Mouse (Mus musculus): ENCODE measurements at regions not wholly inside any gene's neighbourhood (a gene's known extent, or its start where the extent isn't known, plus 50 kb on each side); places are given as distances from the start of the nearest gene placed in this dataset.
A peak's percentile ranks its signal among the peaks of the same experiment; 100 is the strongest.

DNA sequence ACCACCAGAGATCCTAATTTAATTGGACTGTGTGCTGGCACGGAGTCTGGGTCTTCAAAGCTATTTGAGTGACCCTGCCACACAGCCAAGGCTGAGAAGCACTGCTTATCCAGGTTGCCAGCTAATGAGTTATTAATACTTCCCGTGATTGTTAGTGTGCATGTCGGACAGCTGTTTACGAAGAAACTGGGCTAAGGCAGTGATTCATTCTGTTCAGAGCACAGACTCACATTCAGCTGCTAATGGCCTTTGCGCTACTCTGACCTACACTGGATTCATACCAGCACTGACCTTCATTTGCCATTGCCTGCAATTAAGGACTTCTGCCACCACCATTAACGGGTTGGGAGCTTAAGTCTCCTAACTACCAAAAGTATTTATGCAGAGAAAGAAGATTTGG is 156.7 kb upstream of the Dppa4 start:
- DNase-seq (ENCODE audit: low read depth, low spot score) = peak; percentile 27

DNA sequence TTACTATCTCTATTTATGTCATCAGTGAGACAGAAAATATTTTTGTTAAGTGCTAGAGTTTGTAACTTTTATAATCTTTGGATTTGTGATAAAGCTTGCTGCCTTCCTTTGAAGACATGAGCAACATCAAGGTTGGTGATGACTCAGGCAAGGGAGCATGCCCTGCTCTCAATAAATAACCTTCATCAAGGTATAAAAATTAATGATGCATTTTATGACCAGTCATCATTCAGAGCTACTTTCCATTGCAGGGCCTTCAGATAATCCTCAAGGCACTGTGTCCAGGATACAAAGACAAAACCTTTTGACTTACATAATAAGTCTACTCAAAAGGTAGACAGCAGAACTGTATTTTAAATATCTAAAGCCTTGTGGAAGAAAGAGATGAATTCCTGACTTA is 156.2 kb upstream of the Dppa4 start:
- DNase-seq (ENCODE audit: low read depth, low spot score) = no peak

DNA sequence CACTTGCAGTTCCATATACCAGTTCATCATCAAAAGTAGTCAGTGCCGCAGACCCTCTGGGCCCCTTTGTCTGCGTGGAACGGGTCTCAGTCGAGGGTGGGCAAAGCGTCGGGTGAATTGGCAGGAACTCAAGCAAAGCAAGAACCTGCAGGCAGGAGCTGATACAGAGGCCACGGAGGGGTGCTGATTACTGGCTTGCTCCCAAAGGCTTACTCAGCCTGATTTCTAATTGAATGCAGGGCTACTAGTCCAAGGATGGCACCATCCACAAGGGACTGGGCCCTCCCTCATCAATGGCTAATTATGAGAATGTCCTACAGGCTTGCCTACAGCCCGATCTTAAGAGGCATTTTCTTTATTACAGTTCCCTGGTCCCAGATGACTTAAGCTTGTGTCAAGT is 128.2 kb upstream of the Dppa4 start:
- peak; percentile 6 for DNase-seq (ENCODE audit: low read depth, low spot score)

DNA sequence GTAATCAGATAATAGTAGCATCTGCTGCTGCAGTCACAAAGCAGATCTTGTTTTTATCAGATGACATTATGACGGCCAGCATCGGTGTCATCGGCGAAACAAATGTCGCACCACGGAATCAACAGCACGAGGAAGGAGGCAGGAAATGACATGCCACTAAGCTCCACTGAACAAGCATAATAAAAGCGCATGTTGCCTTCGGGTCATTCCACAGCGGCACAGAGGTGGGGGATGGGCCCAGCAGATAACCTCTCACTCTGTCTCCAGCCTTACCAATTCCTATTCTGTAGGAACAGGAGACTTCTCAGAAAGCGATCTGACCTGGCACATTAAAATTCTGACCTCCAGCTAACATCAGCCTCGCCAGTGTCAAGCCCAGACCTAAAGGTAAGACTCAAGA is 93.1 kb upstream of the Dppa4 start:
- no peak for DNase-seq (ENCODE audit: low read depth, low spot score)

DNA sequence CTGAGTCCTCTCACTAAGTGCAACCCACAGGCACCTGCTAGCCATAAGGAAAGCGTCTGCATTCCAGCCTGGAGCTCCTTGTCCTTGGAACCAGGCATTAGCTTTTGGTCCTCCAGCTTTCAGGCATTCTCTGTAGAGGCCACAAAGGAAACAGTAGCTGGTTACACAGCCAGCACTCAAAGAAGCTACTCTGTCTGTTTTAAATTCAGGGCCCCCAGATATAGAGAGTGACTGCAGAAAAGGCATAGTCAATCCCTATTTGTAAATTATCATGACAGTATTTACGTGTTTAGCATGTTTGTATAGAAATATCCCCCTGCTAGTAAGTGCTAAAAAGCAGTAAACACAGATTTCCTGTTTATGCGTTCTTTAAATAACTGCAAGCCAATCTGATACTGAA is 91.3 kb upstream of the Dppa4 start:
- DNase-seq (ENCODE audit: low read depth, low spot score) = no peak

DNA sequence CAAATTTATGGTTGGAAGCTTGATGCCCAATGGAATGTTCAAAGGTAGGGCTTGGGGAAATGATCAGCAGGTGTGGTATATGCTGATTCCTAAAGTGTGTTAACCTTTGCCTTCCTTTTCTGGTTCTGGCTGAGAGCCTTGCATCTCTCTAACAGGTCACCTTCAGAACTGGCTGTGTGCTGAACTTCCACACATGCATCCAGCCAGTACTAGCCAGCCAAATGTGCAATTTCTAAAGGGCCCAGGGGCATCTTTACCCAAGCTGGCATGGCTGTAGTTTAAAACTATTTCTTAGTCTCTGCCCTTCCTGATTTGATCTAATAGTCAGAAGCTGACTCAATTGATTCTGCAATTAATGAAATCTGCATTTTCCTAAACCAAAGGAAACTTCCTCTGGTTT is 68.6 kb upstream of the Dppa4 start:
- DNase-seq (ENCODE audit: low read depth, low spot score) = no peak
